Mouse (Mus musculus) heart, embryonic 13.5 days (tissue): ENCODE results near the gene Jph3. TPM values are rescaled to one million over a fixed set of nuclear protein-coding genes. Genes with fewer than 3 reads are reported as not detected.
A peak's percentile ranks its signal among the peaks of the same experiment; 100 is the strongest.

ENCODE experiments used
- ATAC-seq: fragments of 200-750 bp; cut with Nextera tagmentation; 2 replicates; pipeline ENCODE4 v1.8.0; 2017; ENCODE audit warnings: moderate TSS enrichment; ENCODE audit not compliant: insufficient number of reproducible peaks, low FRiP score, low TSS enrichment; ENCODE audit errors: extremely low read depth
- H3K27ac ChIP-seq: fragments of 300-500 bp; sonication (generic); replicated peaks from 2 replicates; pipeline ENCODE4 v1.5.1; 2015; ENCODE audit warnings: moderate library complexity, mild to moderate bottlenecking, inconsistent platforms
- H3K27me3 ChIP-seq: fragments of 300-500 bp; sonication (generic); replicated peaks from 2 replicates; pipeline ENCODE4 v1.6.1; 2015; ENCODE audit warnings: mild to moderate bottlenecking, inconsistent platforms
- H3K36me3 ChIP-seq: fragments of 300-500 bp; sonication (generic); 2 replicates; pipeline ENCODE4 v1.6.1; 2015; ENCODE audit warnings: mild to moderate bottlenecking, inconsistent platforms
- H3K4me1 ChIP-seq: fragments of 300-500 bp; sonication (generic); 2 replicates; pipeline ENCODE4 v1.6.1; 2015; ENCODE audit warnings: inconsistent platforms
- H3K4me2 ChIP-seq: fragments of 300-500 bp; sonication (generic); 2 replicates; pipeline ENCODE4 v1.6.1; 2015; ENCODE audit warnings: inconsistent platforms, mild to moderate bottlenecking, moderate library complexity
- H3K4me3 ChIP-seq: fragments of 300-500 bp; sonication (generic); 2 replicates; pipeline ENCODE4 v1.5.1; 2015; ENCODE audit warnings: moderate library complexity, mild to moderate bottlenecking, inconsistent platforms
- H3K9ac ChIP-seq: fragments of 300-500 bp; sonication (generic); 2 replicates; pipeline ENCODE4 v1.6.1; 2015; ENCODE audit warnings: inconsistent platforms, mild to moderate bottlenecking, moderate library complexity
- H3K9me3 ChIP-seq: fragments of 300-500 bp; sonication (generic); 2 replicates; pipeline ENCODE4 v1.6.1; 2016; ENCODE audit warnings: inconsistent platforms
- WGBS: fragments of 180-500 bp; shearing (Covaris S2); methylation state at CpG from one replicate; pipeline ENCODE4 v1.1.7; 2015; ENCODE audit warnings: mixed read lengths; 5-methylcytosine and 5-hydroxymethylcytosine counted together
- polyA plus RNA-seq: library from polyadenylated mRNA; unstranded; fragments of >200 nt; fragmentation: Nextera tagmentation; extraction: Ambion mirVana; gene quantifications from 2 replicates; pipeline ENCODE4 v1.2.1, GENCODE M21; 2015

The Jph3 gene
- polyA plus RNA-seq, 1 experiment from 2014 or later = 0.44 TPM

DNA sequence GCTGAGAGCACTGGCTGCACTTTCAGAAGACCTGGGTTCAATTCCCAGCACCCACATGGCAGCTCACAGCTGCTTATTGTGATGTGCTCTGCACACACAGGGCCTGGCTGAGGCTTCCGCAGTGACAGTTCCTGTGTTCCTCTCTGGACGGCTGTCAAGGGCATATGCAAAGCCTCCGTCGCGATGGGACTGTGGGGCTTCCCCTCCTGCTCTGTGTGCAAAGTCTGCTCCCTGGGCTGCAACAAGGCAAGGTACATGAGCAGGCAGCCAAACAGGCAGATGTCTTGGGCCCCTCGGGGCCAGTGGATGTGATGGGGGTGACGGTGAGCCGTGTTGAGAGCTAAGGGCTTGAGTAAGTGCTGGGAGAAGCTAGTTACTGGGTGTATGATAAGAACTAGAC, 59.4 kb downstream of the Jph3 start:
- Histone ChIP-seq H3K9ac (no peak overlapping the region), H3K27me3 (0 out of 2 replicates have a peak, but pooled peaks cover 3% of the 10 kb centered on the region), H3K9me3 (no peaks in the 10 kb centered on the region), H3K27ac (no peak overlapping the region), H3K36me3 (no peaks in the 10 kb centered on the region), H3K4me2 (no peak overlapping the region), H3K4me3 (no peak overlapping the region), H3K4me1 (peaks cover 43% of the 10 kb centered on the region)
- 69% methylated on average over 8 of the region's 8 CpGs for WGBS
- no peak for ATAC-seq

DNA sequence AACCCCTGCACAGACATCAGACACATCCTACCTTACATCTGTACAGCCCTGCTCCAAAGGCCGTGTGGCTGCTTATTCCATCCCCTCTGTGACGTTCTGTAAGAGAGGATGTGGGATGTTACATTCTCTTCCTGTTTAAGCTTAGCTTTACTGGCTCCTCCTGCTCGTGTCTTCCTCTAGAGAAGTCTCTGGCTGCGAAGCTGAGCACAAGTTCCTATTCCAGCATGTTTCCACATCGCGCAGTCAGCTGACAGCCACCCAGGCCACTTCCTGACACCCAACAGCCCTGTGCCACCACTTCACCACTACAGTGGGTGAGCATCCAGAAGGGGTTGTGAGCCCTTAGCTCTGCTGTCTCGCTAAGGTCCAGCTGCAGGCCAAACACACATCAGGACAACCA, 62.7 kb downstream of the Jph3 start:
- Histone ChIP-seq H3K9ac (peak overlapping the region; percentile 56), H3K36me3 (peaks cover 21% of the 10 kb centered on the region), H3K4me1 (peaks cover 25% of the 10 kb centered on the region), H3K4me2 (no peak overlapping the region), H3K4me3 (no peak overlapping the region), H3K27ac (peak overlapping the region; percentile 40; the same call in 1 of the 2 replicates), H3K9me3 (no peaks in the 10 kb centered on the region), H3K27me3 (no peaks in the 10 kb centered on the region)
- WGBS = 66% methylated on average over 7 of the region's 7 CpGs
- ATAC-seq = no peak

DNA sequence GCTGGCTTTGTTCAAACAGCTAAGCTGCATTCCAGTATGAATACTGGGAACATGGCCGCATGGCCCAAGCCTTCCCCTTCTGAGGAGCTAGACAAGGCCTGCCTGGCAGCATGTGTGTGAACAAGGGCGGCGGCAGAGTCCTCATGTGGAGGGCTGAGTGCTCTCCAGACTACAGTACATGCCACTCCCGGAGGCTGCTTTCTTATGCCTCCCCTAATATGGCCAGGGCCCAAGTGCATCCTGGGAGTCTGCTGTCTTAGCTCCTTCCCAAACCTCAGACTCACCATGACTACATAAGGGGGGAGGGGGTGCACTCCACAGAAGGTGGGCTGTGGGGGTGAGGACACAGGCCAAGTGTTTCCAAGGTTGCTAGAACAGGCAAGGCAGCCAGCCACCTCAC, 63.2 kb downstream of the Jph3 start:
- peaks cover 24% of the 10 kb centered on the region for H3K4me1 ChIP-seq
- WGBS = 47% methylated on average over 4 of the region's 4 CpGs
- H3K27me3 ChIP-seq = no peaks in the 10 kb centered on the region
- H3K27ac ChIP-seq = peak overlapping the region; percentile 40; the same call in 1 of the 2 replicates
- no peak overlapping the region for H3K4me3 ChIP-seq
- H3K9me3 ChIP-seq = no peaks in the 10 kb centered on the region
- peak overlapping the region; percentile 56 for H3K9ac ChIP-seq
- H3K36me3 ChIP-seq = peaks cover 26% of the 10 kb centered on the region
- no peak overlapping the region for H3K4me2 ChIP-seq
- no peak for ATAC-seq

DNA sequence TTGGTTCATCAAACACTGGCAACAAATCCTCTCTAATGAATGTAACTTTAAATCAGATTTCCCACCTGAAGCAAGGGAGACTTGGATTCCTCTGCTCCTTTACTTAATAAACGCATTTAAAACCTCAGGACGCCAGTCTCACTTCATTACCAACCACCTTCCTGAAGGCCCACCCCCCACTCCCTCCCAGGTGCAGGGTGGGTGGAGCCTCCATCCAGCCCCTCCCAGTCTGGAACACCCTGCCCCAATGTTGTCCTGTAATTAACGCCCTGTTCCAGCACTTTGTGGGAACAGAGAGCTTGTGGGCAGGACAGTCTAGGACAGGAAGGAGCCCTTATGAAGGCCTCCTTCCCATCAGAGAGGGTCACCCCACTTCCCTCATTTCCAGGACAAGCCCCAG, 64.7 kb downstream of the Jph3 start:
- Histone ChIP-seq H3K9ac (no peak overlapping the region), H3K27me3 (no peaks in the 10 kb centered on the region), H3K27ac (no peak overlapping the region), H3K36me3 (peaks cover 38% of the 10 kb centered on the region), H3K4me3 (no peak overlapping the region), H3K9me3 (no peaks in the 10 kb centered on the region), H3K4me2 (no peak overlapping the region), H3K4me1 (peaks cover 38% of the 10 kb centered on the region)
- 48% methylated on average over 3 of the region's 3 CpGs for WGBS
- ATAC-seq = no peak

DNA sequence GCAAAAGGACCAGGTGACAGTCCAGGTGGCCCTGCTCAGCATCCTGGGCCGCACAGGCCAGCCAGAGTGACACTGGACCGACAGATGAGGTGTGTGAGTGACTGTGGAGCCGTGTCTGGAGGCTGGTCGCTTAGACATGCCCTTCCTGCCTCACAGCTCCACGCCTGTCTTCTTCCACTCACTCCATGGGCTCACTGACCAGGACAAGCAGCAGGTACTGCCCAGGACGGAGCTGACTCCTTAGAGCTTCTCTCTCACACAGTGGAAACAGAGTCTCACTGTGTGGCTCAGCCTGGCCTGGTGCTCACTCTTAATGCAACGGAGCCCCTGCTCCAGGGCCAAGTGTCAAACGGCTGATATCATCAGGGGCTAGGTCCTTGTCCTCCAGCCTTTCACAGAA, 66.0 kb downstream of the Jph3 start:
- no peaks in the 10 kb centered on the region for H3K27me3 ChIP-seq
- peaks cover 45% of the 10 kb centered on the region for H3K36me3 ChIP-seq

DNA sequence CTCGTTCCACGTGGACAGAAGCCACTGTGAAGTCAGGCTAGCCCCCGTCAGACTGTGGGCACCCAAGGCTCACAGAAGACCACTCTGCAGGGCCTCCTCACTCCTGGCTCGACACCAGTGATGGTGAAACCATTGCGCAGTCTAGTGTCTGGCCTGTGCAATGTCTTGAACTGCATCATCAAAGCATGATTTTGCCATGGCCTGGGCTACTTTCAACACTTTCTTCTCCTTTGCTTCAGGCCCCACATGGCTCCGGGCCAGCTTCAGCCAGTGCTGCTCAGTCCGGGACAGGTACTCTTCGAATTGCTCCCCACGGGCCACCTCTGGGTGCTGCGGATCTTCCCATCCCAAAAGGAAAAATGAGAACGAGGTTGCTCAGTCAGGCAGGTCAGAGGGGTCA, 67.0 kb downstream of the Jph3 start:
- H3K4me2 ChIP-seq = no peak overlapping the region
- H3K4me1 ChIP-seq = peaks cover 50% of the 10 kb centered on the region
- no peak for ATAC-seq
- H3K36me3 ChIP-seq = peaks cover 51% of the 10 kb centered on the region
- no peaks in the 10 kb centered on the region for H3K27me3 ChIP-seq
- H3K27ac ChIP-seq = no peak overlapping the region
- H3K9ac ChIP-seq = no peak overlapping the region
- 84% methylated on average over 11 of the region's 11 CpGs for WGBS
- no peaks in the 10 kb centered on the region for H3K9me3 ChIP-seq
- H3K4me3 ChIP-seq = no peak overlapping the region

More for the DNA sequence above, 66.0 kb downstream of the Jph3 start:
- H3K4me2 ChIP-seq = no peak overlapping the region
- ATAC-seq = no peak
- no peak overlapping the region for H3K27ac ChIP-seq
- peaks cover 40% of the 10 kb centered on the region for H3K4me1 ChIP-seq
- H3K9me3 ChIP-seq = no peaks in the 10 kb centered on the region
- H3K4me3 ChIP-seq = no peak overlapping the region
- WGBS = 78% methylated on average over 8 of the region's 8 CpGs
- H3K9ac ChIP-seq = no peak overlapping the region

DNA sequence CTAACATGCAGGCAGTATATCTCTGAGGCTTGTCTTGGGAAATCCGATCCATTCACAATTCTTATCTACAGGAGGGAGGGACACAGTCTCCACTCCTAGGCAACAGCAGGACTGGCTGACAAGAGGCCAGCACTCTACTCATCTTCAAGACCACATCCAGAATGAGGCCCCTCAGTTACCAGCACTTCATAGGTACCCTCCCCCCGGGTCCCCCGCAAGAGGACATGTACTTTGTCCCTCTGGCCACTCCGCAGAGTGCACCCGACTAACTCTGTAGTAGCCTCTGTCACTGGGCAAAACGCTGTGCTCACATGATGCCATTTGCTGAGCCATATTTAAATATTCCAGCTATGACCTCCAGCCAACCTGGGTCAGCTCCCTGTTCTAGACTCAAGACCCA, 69.0 kb downstream of the Jph3 start:
- 0 out of 2 replicates have a peak overlapping the region, but pooled peaks have one; percentile 2 for H3K4me2 ChIP-seq
- peaks cover 38% of the 10 kb centered on the region for H3K4me1 ChIP-seq
- no peaks in the 10 kb centered on the region for H3K27me3 ChIP-seq
- no peak for ATAC-seq
- H3K27ac ChIP-seq = peak overlapping the region; percentile 72
- no peak overlapping the region for H3K4me3 ChIP-seq
- WGBS = 51% methylated on average over 6 of the region's 6 CpGs
- H3K36me3 ChIP-seq = peaks cover 62% of the 10 kb centered on the region
- H3K9ac ChIP-seq = no peak overlapping the region; the same call in 1 of the 2 replicates
- no peaks in the 10 kb centered on the region for H3K9me3 ChIP-seq

DNA sequence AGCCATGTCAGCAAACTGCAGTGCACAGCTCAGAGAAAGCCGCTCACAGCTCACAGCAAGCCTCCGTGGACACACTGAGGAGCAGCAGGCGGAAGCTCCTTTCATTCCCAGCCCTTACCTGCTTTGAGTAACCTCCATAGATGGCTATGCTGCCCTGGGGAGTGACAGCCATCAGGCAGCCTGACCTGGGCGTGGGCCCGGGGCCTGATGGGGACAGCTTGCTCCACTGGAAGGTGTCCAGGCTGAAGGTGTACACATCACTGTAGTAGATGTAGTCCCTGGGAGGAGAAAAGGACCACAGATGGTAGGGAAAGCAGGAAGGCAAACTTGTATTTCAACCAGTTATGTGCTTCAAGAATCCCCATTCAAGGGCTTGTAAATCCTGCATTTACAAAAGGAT, 75.4 kb downstream of the Jph3 start:
- peaks cover 52% of the 10 kb centered on the region for H3K36me3 ChIP-seq
- H3K9ac ChIP-seq = no peak overlapping the region
- no peak overlapping the region for H3K4me2 ChIP-seq
- no peak overlapping the region for H3K4me3 ChIP-seq
- no peaks in the 10 kb centered on the region for H3K9me3 ChIP-seq
- no peak for ATAC-seq
- no peaks in the 10 kb centered on the region for H3K27me3 ChIP-seq
- peaks cover 34% of the 10 kb centered on the region for H3K4me1 ChIP-seq
- WGBS = 92% methylated on average over 5 of the region's 5 CpGs
- H3K27ac ChIP-seq = no peak overlapping the region

DNA sequence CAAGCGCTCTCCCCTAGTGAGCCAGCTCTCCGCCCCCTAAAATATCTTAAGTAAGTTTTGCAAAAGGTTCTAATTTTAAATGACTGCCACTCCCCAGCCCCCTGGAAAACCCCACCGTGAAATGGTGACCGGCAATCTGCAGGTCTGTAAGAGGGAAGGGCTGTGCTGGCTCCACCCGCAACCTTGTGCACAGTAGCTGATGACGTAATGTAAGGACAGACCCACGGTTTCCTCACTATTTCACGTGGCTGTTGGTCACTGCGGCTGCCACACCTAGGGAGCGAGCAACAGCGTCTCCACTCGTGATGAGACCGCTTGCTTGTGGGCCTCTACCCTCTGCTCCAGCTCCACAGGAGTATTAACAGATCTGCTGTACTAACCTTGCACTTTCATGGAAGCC, 76.7 kb downstream of the Jph3 start:
- no peak overlapping the region for H3K9ac ChIP-seq
- no peak for ATAC-seq
- H3K4me3 ChIP-seq = no peak overlapping the region
- H3K4me2 ChIP-seq = no peak overlapping the region
- H3K9me3 ChIP-seq = no peaks in the 10 kb centered on the region
- H3K4me1 ChIP-seq = peaks cover 21% of the 10 kb centered on the region
- H3K27me3 ChIP-seq = no peaks in the 10 kb centered on the region
- 89% methylated on average over 13 of the region's 13 CpGs for WGBS
- H3K27ac ChIP-seq = no peak overlapping the region
- H3K36me3 ChIP-seq = peaks cover 47% of the 10 kb centered on the region

DNA sequence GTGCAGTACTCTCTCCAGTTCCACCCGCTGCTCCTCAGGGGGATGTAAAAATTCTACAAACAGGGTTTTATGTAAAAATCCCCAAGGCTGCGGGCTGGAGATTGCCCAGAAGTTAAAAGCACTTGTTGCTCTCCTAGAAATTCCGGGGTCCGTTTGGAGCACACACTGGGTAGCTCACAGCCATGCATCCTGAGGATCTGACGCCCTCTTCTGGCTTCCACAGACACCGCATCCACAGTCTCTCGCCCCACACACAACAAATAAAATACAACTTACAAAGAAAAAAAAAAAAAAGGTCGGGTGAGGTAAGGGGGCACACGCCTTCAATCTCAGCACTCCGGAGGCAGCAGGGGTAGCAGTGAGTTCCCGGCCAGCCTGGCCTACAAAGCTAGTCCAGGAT, 78.6 kb downstream of the Jph3 start:
- no peak for ATAC-seq
- no peaks in the 10 kb centered on the region for H3K27me3 ChIP-seq
- 74% methylated on average over 11 of the region's 11 CpGs for WGBS
- peaks cover 18% of the 10 kb centered on the region for H3K4me1 ChIP-seq
- H3K4me2 ChIP-seq = no peak overlapping the region
- no peaks in the 10 kb centered on the region for H3K9me3 ChIP-seq
- H3K4me3 ChIP-seq = no peak overlapping the region
- H3K9ac ChIP-seq = no peak overlapping the region
- H3K27ac ChIP-seq = no peak overlapping the region
- H3K36me3 ChIP-seq = peaks cover 58% of the 10 kb centered on the region

DNA sequence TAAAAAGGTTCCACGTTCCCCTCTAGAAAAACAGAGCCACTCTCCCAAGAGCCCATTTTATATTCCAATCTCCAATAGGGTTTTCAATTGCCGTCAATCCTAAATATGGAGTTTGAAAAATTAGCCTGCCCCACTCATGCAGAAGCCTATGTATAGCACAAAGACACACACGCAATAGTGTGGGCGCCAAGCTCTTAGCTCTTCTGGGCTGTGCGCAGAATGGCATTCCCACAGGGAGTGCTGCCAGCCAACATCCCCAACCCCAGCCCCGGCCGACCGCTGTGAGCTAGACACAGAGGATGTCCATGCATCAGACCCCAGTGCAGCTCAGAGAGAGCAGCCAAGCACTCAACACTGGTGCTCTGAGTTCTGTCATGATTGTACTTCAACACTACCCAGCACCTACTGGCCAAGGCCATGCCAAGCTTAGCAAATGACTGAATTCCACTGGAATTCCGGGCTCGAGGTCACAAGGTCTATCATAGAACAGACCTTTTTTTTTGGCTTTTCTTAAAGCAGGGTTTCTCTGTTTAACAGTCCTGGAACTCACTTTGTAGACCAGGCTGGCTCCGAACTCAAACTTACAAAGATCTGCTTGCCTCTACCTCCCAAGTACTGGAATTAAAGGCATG, 80.2 kb downstream of the Jph3 start:
- ATAC-seq = no peak
- Histone ChIP-seq H3K36me3 (peaks cover 58% of the 10 kb centered on the region), H3K27ac (no peak overlapping the region), H3K9me3 (no peaks in the 10 kb centered on the region), H3K4me2 (no peak overlapping the region), H3K4me1 (peaks cover 18% of the 10 kb centered on the region), H3K27me3 (no peaks in the 10 kb centered on the region), H3K4me3 (no peak overlapping the region), H3K9ac (no peak overlapping the region)
- 76% methylated on average over 11 of the region's 11 CpGs for WGBS

DNA sequence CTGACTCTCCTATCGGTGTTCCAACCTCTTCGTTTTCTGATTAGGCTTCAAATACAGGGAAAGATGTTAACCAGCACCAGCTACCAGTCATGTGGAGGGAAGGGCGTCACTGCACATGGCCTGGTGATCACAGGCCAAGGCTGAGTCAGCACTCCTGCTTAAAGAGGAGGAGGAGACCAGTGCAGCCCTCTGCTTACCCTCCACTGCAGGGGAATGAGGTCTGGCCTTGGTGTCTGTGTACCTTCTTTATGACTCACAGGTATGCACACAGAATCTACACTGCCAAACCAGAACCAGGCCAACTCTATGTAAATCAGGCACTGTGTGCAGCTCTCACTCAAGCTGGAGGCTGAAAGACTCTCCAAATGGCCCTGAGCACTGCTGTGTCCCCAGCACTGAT, 82.1 kb downstream of the Jph3 start:
- Histone ChIP-seq H3K4me2 (no peak overlapping the region), H3K9ac (no peak overlapping the region), H3K27me3 (no peaks in the 10 kb centered on the region), H3K4me1 (peaks cover 18% of the 10 kb centered on the region), H3K27ac (no peak overlapping the region), H3K9me3 (no peaks in the 10 kb centered on the region), H3K36me3 (peaks cover 55% of the 10 kb centered on the region), H3K4me3 (no peak overlapping the region)
- WGBS = 85% methylated on average over 3 of the region's 3 CpGs
- ATAC-seq = no peak
